Mouse (Mus musculus) urinary bladder, postnatal 14 days (tissue): ENCODE measurements around the gene Map1b.

ENCODE experiments used
- DNase-seq: peaks from one replicate; pipeline ENCODE4 v3.0.0; 2021; ENCODE audit warnings: low spot score

Map1b gene

GRCm38 (mm10) chr13:99489175-99489574, 27.2 kb downstream of the Map1b start:
- DNase-seq = no peak

- no peak for DNase-seq
These were observed 30.5 kb downstream of the Map1b start for GRCm38 (mm10) chr13:99485861-99486260.

- DNase-seq = no peak
These were observed 31.0 kb downstream of the Map1b start for GRCm38 (mm10) chr13:99485331-99485733.

- DNase-seq = no peak
These were observed 31.4 kb downstream of the Map1b start for GRCm38 (mm10) chr13:99484905-99485304.

GRCm38 (mm10) chr13:99483433-99483832, 32.9 kb downstream of the Map1b start:
- DNase-seq = no peak

GRCm38 (mm10) chr13:99475488-99475887, 40.9 kb downstream of the Map1b start:
- peak; percentile 41 for DNase-seq

GRCm38 (mm10) chr13:99475033-99475432, 41.3 kb downstream of the Map1b start:
- no peak for DNase-seq

GRCm38 (mm10) chr13:99474108-99474507, 42.2 kb downstream of the Map1b start:
- DNase-seq = no peak

- DNase-seq = no peak
These were observed 44.3 kb downstream of the Map1b start for GRCm38 (mm10) chr13:99472028-99472427.

- no peak for DNase-seq
These were observed 46.3 kb downstream of the Map1b start for GRCm38 (mm10) chr13:99470084-99470483.

- DNase-seq = no peak
These were observed 48.1 kb downstream of the Map1b start for GRCm38 (mm10) chr13:99468267-99468666.

GRCm38 (mm10) chr13:99466811-99467315, 49.5 kb downstream of the Map1b start:
- DNase-seq = no peak

- no peak for DNase-seq
These were observed 50.3 kb downstream of the Map1b start for GRCm38 (mm10) chr13:99466064-99466463.

GRCm38 (mm10) chr13:99464551-99464950, 51.8 kb downstream of the Map1b start:
- DNase-seq = no peak

GRCm38 (mm10) chr13:99461886-99462285, 54.5 kb downstream of the Map1b start:
- no peak for DNase-seq

GRCm38 (mm10) chr13:99459612-99460011, 56.7 kb downstream of the Map1b start:
- no peak for DNase-seq

- peak; percentile 27 for DNase-seq
These were observed 57.5 kb downstream of the Map1b start for GRCm38 (mm10) chr13:99458658-99459386.

GRCm38 (mm10) chr13:99454977-99455376, 61.4 kb downstream of the Map1b start:
- no peak for DNase-seq

- no peak for DNase-seq
These were observed 63.9 kb downstream of the Map1b start for GRCm38 (mm10) chr13:99452444-99452843.

GRCm38 (mm10) chr13:99451276-99451675, 65.1 kb downstream of the Map1b start:
- no peak for DNase-seq

- no peak for DNase-seq
These were observed 65.6 kb downstream of the Map1b start for GRCm38 (mm10) chr13:99450766-99451165.

GRCm38 (mm10) chr13:99449547-99449946, 66.8 kb downstream of the Map1b start:
- DNase-seq = no peak

- no peak for DNase-seq
These were observed 68.1 kb downstream of the Map1b start for GRCm38 (mm10) chr13:99448278-99448677.
